10 mouse cellular contexts compared by ENCODE assay signal in genomic region chr7:116222288-116223009, GRCm38 (mm10).
A peak's percentile ranks its signal among the peaks of the same experiment; 100 is the strongest.
DNase-seq lines count a peak whose midpoint lies in the region; ATAC-seq and TF ChIP-seq lines count a peak whose summit lies in the region.
"Had no signal": no experiment of that assay in that cellular context is flagged by ENCODE, and none has a peak within 500 bp of the region (broad histone marks: within the 10 kb centered on the region; RNA-seq: fewer than 3 reads in every experiment).

No protein-coding gene starts in this region.

- no peak overlapping the region for H3K9ac ChIP-seq in hindbrain, embryonic 15.5 days
- H3K9ac ChIP-seq in hindbrain, embryonic 11.5 days (ENCODE audit: low read depth, low read length), result no peak overlapping the region
- no peak overlapping the region for H3K9ac ChIP-seq in liver, postnatal 0 days (replicated peaks)

- H3K4me3 ChIP-seq in hindbrain, embryonic 15.5 days, result no peak overlapping the region
- H3K4me3 ChIP-seq in hindbrain, embryonic 11.5 days (ENCODE audit: low read depth, low read length), result no peak overlapping the region
- no peak overlapping the region for H3K4me3 ChIP-seq in liver, postnatal 0 days (ENCODE audit: low read depth, low read length)
- H3K4me3 ChIP-seq: megakaryocyte, embryonic 14.5 days had no signal

- H3K27me3 ChIP-seq in hindbrain, embryonic 15.5 days, result no peaks in the 10 kb centered on the region
- no peaks in the 10 kb centered on the region for H3K27me3 ChIP-seq in hindbrain, embryonic 11.5 days (ENCODE audit: control insufficient read depth, insufficient read depth, low read length)
- no peaks in the 10 kb centered on the region for H3K27me3 ChIP-seq in liver, postnatal 0 days (ENCODE audit: insufficient read depth, low read length)

- peak; percentile 16; the same call in 1 of the 2 replicates for TF ChIP-seq CTCF in liver, postnatal 0 days (IDR thresholded peaks at IDR 0.05; ENCODE audit: low read depth)

- no peaks in the 10 kb centered on the region for H3K9me3 ChIP-seq in hindbrain, embryonic 15.5 days
- no peaks in the 10 kb centered on the region for H3K9me3 ChIP-seq in hindbrain, embryonic 11.5 days (ENCODE audit: control insufficient read depth, low read length)
- H3K9me3 ChIP-seq in liver, postnatal 0 days (ENCODE audit: low read length), result no peaks in the 10 kb centered on the region
- H3K9me3 ChIP-seq: G1E had no signal

- H3K36me3 ChIP-seq in hindbrain, embryonic 15.5 days, result no peaks in the 10 kb centered on the region
- H3K36me3 ChIP-seq in hindbrain, embryonic 11.5 days (ENCODE audit: control insufficient read depth, insufficient read depth, low read length), result no peaks in the 10 kb centered on the region
- no peaks in the 10 kb centered on the region for H3K36me3 ChIP-seq in liver, postnatal 0 days (replicated peaks; ENCODE audit: insufficient read depth, low read length)

- no peak overlapping the region for H3K27ac ChIP-seq in hindbrain, embryonic 15.5 days (replicated peaks)
- H3K27ac ChIP-seq in hindbrain, embryonic 11.5 days (ENCODE audit: low read depth, low read length), result no peak overlapping the region
- H3K27ac ChIP-seq in liver, postnatal 0 days (ENCODE audit: low read depth), result 0 out of 2 replicates have a peak overlapping the region, but pooled peaks have one; percentile 39

- no peak overlapping the region for H3K4me2 ChIP-seq in hindbrain, embryonic 15.5 days
- H3K4me2 ChIP-seq in hindbrain, embryonic 11.5 days (replicated peaks; ENCODE audit: low read depth, low read length), result no peak overlapping the region
- H3K4me2 ChIP-seq in liver, postnatal 0 days (ENCODE audit: low read depth, low read length), result no peak overlapping the region

- ATAC-seq in hindbrain, embryonic 15.5 days (ENCODE audit: low FRiP score, low read depth), result peak; percentile 27; the same call in 1 of the 2 replicates
- ATAC-seq in hindbrain, embryonic 11.5 days (ENCODE audit: low FRiP score), result no peak
- peak; percentile 34; the same call in 1 of the 2 replicates for ATAC-seq in common myeloid progenitor, adult 5-6 weeks (replicated peaks; ENCODE audit: low read depth, poor library complexity, severe bottlenecking)
- ATAC-seq in liver, postnatal 0 days, result peak; percentile 93
- no peak for ATAC-seq in frontal cortex, adult (ENCODE audit: low TSS enrichment)

- WGBS in hindbrain, embryonic 15.5 days, result 53% methylated on average over 8 of the region's 8 CpGs
- 58% methylated on average over 8 of the region's 8 CpGs for WGBS in hindbrain, embryonic 11.5 days
- 47% methylated on average over 8 of the region's 8 CpGs for WGBS in liver, postnatal 0 days (ENCODE audit: insufficient replicate concordance)

- peaks cover 40% of the 10 kb centered on the region for H3K4me1 ChIP-seq in hindbrain, embryonic 15.5 days (replicated peaks)
- peaks cover 3% of the 10 kb centered on the region; the same call in 1 of the 2 replicates for H3K4me1 ChIP-seq in hindbrain, embryonic 11.5 days (replicated peaks; ENCODE audit: control insufficient read depth, insufficient read depth, low read length)
- H3K4me1 ChIP-seq in liver, postnatal 0 days (ENCODE audit: insufficient read depth), result 0 out of 2 replicates have a peak, but pooled peaks cover 6% of the 10 kb centered on the region
- H3K4me1 ChIP-seq: megakaryocyte, embryonic 14.5 days had no signal

- no peak for DNase-seq in hindbrain, embryonic 11.5 days (ENCODE audit: low spot score)
- DNase-seq in R1 (ENCODE audit: low read depth, low spot score), result peak; percentile 71
- DNase-seq in liver, postnatal 0 days, result peak; percentile 58
- no peak for DNase-seq in layer of hippocampus, adult 9-10 months (ENCODE audit: low spot score)
- DNase-seq: adrenal gland, postnatal 10 days had no signal

- no peak for TF ChIP-seq EP300 in liver, postnatal 0 days (IDR thresholded peaks at IDR 0.05; ENCODE audit: low read depth)

Comparison
In these comparisons a context has a peak if more than half of its experiments do, and no peak if none do; other contexts are left out.
1. ATAC-seq: peak in hindbrain, embryonic 15.5 days (single experiment), common myeloid progenitor, adult 5-6 weeks (single experiment) and liver, postnatal 0 days (single experiment); none in hindbrain, embryonic 11.5 days (single experiment) and frontal cortex, adult (single experiment).
2. DNase-seq: peak in R1 (single experiment) and liver, postnatal 0 days (single experiment); none in hindbrain, embryonic 11.5 days (single experiment) and layer of hippocampus, adult 9-10 months (single experiment).